18 mouse cellular contexts compared by ENCODE assay signal in the genomic region with DNA sequence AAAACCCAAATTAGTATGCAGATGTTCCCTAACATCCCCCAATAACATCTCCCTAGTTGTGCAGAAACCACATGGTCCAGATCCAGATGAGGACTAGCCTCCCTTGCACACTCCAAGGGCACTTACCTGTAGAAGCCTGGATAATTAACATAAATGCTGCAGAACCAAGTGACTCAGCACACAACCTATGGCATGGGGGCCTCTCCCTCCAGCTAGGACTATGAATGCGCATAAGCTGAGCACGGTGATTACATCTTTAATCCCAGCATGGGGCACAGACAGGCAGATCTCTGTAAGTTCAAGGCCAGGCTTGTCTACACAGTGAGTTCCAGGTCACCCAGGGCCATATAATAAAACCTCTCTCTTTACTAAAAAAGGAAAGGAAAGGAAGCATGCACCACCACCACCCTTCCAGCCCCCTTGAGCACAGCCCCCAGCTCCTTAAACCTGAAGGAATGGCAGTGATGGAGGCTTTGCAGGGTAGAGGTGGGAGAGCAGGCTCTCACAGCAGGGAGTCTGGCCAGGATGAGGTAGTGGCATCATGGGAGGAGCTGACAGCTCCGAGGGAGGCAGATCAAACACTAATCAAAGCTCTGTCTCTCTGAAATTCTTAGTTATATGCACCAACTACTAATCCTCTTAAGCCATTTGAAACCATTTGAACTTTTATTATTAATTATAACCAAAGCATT. TPM values are rescaled to one million over a fixed set of nuclear protein-coding genes. Genes with fewer than 3 reads are reported as not detected.
"Had no signal": no experiment of that assay in that cellular context is flagged by ENCODE, and none has a peak within 500 bp of the region (broad histone marks: within the 10 kb centered on the region; RNA-seq: fewer than 3 reads in every experiment).

No protein-coding gene starts in this region.

- H3K36me3 ChIP-seq: lung, embryonic 15.5 days; midbrain, embryonic 13.5 days; midbrain, embryonic 15.5 days; neural tube, embryonic 12.5 days; stomach, embryonic 15.5 days had no signal

- ATAC-seq: lung, postnatal 0 days; midbrain, embryonic 13.5 days; midbrain, embryonic 15.5 days had no signal

- H3K4me1 ChIP-seq: megakaryocyte, embryonic 14.5 days; midbrain, embryonic 15.5 days; neural tube, embryonic 12.5 days; stomach, embryonic 15.5 days had no signal

- H3K27ac ChIP-seq: lung, embryonic 15.5 days; macrophage; midbrain, embryonic 13.5 days; midbrain, embryonic 15.5 days; neural tube, embryonic 12.5 days; stomach, embryonic 15.5 days had no signal

- H3K9me3 ChIP-seq: lung, embryonic 15.5 days; megakaryocyte, embryonic 14.5 days; midbrain, embryonic 13.5 days; midbrain, embryonic 15.5 days; neural tube, embryonic 12.5 days; stomach, embryonic 15.5 days had no signal

- H3K27me3 ChIP-seq: lung, embryonic 15.5 days; megakaryocyte, embryonic 14.5 days; midbrain, embryonic 13.5 days; midbrain, embryonic 15.5 days; neural tube, embryonic 12.5 days; stomach, embryonic 15.5 days had no signal

- H3K9ac ChIP-seq: lung, embryonic 15.5 days; midbrain, embryonic 13.5 days; midbrain, embryonic 15.5 days; neural tube, embryonic 12.5 days; stomach, embryonic 15.5 days had no signal

- H3K4me3 ChIP-seq: lung, embryonic 15.5 days; megakaryocyte, embryonic 14.5 days; midbrain, embryonic 13.5 days; midbrain, embryonic 15.5 days; neural tube, embryonic 12.5 days; stomach, embryonic 15.5 days had no signal

- H3K4me2 ChIP-seq: lung, embryonic 15.5 days; midbrain, embryonic 11.5 days; midbrain, embryonic 13.5 days; midbrain, embryonic 15.5 days; neural tube, embryonic 12.5 days; stomach, embryonic 15.5 days had no signal

- DNase-seq: lung, adult 18-20 months; lung, postnatal 14 days; lung, postnatal 36 days; right cerebral cortex, postnatal 14 days; thymus, adult 2 months; thymus, postnatal 25 days; thymus, postnatal 4 days had no signal

RNA-seq across cellular contexts. Expression of gene Magi1, which starts 18.3 kb away (rescaled TPM):
- total RNA-seq: monocyte, adult 5-6 weeks; neutrophil, adult 5-6 weeks had no signal
